Mouse (Mus musculus): ENCODE measurements around the gene Pbx3. TPM values are rescaled to one million over a fixed set of nuclear protein-coding genes. Genes with fewer than 3 reads are reported as not detected.
A peak's percentile ranks its signal among the peaks of the same experiment; 100 is the strongest.

Pbx3 gene
- polyA plus RNA-seq, 1 experiment from 2014 or later, result 21.4 TPM

- H3K4me1 ChIP-seq, result peaks cover 27% of the 10 kb centered on the region
- H3K27me3 ChIP-seq, result no peaks in the 10 kb centered on the region
- H3K9ac ChIP-seq, result no peak overlapping the region
- WGBS, result 36% methylated on average over 3 of the region's 3 CpGs
- no peaks in the 10 kb centered on the region for H3K36me3 ChIP-seq
- no peak overlapping the region for H3K4me3 ChIP-seq
- no peak overlapping the region for H3K27ac ChIP-seq
- H3K9me3 ChIP-seq, result no peaks in the 10 kb centered on the region
- ATAC-seq (ENCODE audit: insufficient number of reproducible peaks, insufficient read depth, low FRiP score, low TSS enrichment, low read depth), result no peak
- H3K4me2 ChIP-seq, result no peak overlapping the region
Observed at GRCm38 (mm10) chr2:34252286-34252685, 120.7 kb downstream of the Pbx3 start.

GRCm38 (mm10) chr2:34249961-34250658 lies 122.8 kb downstream of the Pbx3 start:
- 3% methylated on average over 18 of the region's 18 CpGs for WGBS

GRCm38 (mm10) chr2:34249141-34249960 lies 123.6 kb downstream of the Pbx3 start:
- peaks cover 27% of the 10 kb centered on the region for H3K4me1 ChIP-seq
- WGBS, result 1% methylated on average over 15 of the region's 15 CpGs
- no peaks in the 10 kb centered on the region for H3K27me3 ChIP-seq
- H3K9ac ChIP-seq, result peak overlapping the region; percentile 77
- H3K36me3 ChIP-seq, result no peaks in the 10 kb centered on the region
- peak overlapping the region; percentile 66 for H3K27ac ChIP-seq
- peak overlapping the region; percentile 55 for H3K4me3 ChIP-seq
- H3K4me2 ChIP-seq, result peak overlapping the region; percentile 81
- ATAC-seq (ENCODE audit: insufficient number of reproducible peaks, insufficient read depth, low FRiP score, low TSS enrichment, low read depth), result peak; percentile 32; the same call in 1 of the 2 replicates
- no peaks in the 10 kb centered on the region for H3K9me3 ChIP-seq

More at GRCm38 (mm10) chr2:34249961-34250658, 122.8 kb downstream of the Pbx3 start:
- Histone ChIP-seq H3K27me3 (no peaks in the 10 kb centered on the region), H3K4me3 (peak overlapping the region; percentile 55), H3K4me2 (peak overlapping the region; percentile 81), H3K36me3 (no peaks in the 10 kb centered on the region), H3K4me1 (peaks cover 27% of the 10 kb centered on the region), H3K27ac (peak overlapping the region; percentile 66), H3K9me3 (no peaks in the 10 kb centered on the region), H3K9ac (peak overlapping the region; percentile 77)
- ATAC-seq (ENCODE audit: insufficient number of reproducible peaks, insufficient read depth, low FRiP score, low TSS enrichment, low read depth), result 0 out of 2 replicates have a peak, but pooled peaks have one; percentile 37

- no peak for ATAC-seq (ENCODE audit: insufficient number of reproducible peaks, insufficient read depth, low FRiP score, low TSS enrichment, low read depth)
- H3K9ac ChIP-seq, result no peak overlapping the region
- H3K4me1 ChIP-seq, result no peaks in the 10 kb centered on the region
- H3K27ac ChIP-seq, result no peak overlapping the region
- H3K36me3 ChIP-seq, result no peaks in the 10 kb centered on the region
- no peaks in the 10 kb centered on the region for H3K9me3 ChIP-seq
- no peaks in the 10 kb centered on the region for H3K27me3 ChIP-seq
- H3K4me3 ChIP-seq, result no peak overlapping the region
- no peak overlapping the region for H3K4me2 ChIP-seq
Observed at GRCm38 (mm10) chr2:34240885-34241284, 132.1 kb downstream of the Pbx3 start.

DNA sequence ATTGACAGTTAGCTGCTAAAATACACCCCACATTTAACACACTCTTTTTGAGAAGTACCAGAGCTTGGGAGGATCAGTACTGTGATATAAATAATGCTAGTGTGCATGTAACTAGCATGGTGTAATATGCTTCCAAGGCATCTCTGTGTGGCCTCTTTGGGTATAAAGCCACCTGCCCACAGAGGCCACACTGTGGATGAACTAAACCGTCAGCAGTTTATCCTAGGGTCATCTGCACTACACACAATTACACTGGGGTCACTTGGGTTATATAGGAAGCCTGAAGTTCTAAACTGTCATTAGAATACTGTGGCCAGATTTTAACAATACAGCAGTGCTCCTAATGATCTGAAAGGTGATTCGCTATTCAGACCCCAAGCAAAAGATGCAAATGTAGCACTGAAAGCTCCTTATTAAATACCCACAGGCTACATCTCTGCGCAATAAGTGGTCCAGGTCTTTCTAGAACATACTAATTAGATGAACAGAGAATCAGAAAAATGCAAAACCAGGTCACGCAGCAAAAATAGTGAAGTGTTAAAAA lies 133.6 kb downstream of the Pbx3 start:
- no peaks in the 10 kb centered on the region for H3K36me3 ChIP-seq
- H3K4me3 ChIP-seq, result no peak overlapping the region
- H3K27me3 ChIP-seq, result no peaks in the 10 kb centered on the region
- no peaks in the 10 kb centered on the region for H3K9me3 ChIP-seq
- H3K27ac ChIP-seq, result no peak overlapping the region
- H3K4me1 ChIP-seq, result no peaks in the 10 kb centered on the region
- no peak overlapping the region for H3K4me2 ChIP-seq
- 66% methylated on average over 4 of the region's 4 CpGs for WGBS
- no peak for ATAC-seq (ENCODE audit: insufficient number of reproducible peaks, insufficient read depth, low FRiP score, low TSS enrichment, low read depth)
- H3K9ac ChIP-seq, result no peak overlapping the region

DNA sequence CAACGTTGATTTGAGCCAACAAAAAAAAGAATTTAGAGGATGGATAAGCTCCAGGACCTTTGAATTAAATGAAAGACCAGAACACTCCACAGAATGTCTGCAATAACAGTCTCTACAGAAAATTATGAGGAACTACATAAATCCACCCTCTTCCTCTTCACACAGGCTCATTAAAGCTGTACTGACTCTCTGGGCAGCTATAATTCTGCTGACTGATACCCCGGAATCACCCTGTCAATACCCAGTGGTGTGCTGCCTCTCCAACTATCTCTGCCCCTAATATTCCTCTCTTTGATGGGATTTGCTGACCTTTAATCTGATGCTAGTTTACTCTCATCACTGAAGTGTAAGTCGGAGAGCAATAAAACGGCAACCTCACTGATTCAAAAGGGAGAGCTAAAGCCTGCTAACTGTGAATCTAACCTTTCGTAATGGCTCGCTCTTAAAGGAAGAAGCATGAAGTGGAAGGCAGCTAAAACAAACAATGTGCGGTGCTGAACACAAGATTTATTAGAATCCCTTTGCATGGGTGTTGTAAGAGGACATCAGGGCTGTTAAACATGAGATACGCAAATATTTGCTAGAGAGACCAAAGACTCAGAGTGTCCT lies 137.4 kb downstream of the Pbx3 start:
- ATAC-seq (ENCODE audit: insufficient number of reproducible peaks, insufficient read depth, low FRiP score, low TSS enrichment, low read depth), result no peak
- 0 out of 2 replicates have a peak, but pooled peaks cover 2% of the 10 kb centered on the region for H3K4me1 ChIP-seq
- 60% methylated on average over 8 of the region's 8 CpGs for WGBS

DNA sequence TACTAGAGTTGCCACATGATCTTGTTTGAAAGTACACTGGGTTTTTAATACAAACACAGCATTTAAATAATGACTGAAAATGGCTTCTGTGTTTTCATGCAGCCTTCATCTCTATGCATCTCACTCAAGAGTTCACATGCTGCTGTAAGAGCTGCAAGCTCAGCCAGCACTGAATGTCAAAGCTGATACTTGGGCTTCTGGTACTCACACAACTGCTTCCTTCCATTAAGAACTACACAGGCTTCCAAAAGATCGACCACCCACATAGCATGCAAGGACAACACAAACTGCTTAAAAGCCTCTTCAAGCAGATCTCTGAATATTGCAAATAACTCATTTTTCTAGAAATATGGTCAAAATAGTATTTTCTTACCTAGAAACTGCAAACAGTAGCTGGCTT lies 138.7 kb downstream of the Pbx3 start:
- H3K9me3 ChIP-seq, result no peaks in the 10 kb centered on the region
- no peak overlapping the region for H3K27ac ChIP-seq
- H3K36me3 ChIP-seq, result no peaks in the 10 kb centered on the region
- no peak overlapping the region for H3K9ac ChIP-seq
- no peak overlapping the region for H3K4me2 ChIP-seq
- no peak overlapping the region for H3K4me3 ChIP-seq
- 55% methylated on average over 1 of the region's 1 CpGs for WGBS
- no peak for ATAC-seq (ENCODE audit: insufficient number of reproducible peaks, insufficient read depth, low FRiP score, low TSS enrichment, low read depth)
- H3K4me1 ChIP-seq, result peaks cover 3% of the 10 kb centered on the region; the same call in 1 of the 2 replicates
- no peaks in the 10 kb centered on the region for H3K27me3 ChIP-seq

More for the DNA sequence above, 137.4 kb downstream of the Pbx3 start:
- Histone ChIP-seq H3K36me3 (no peaks in the 10 kb centered on the region), H3K9ac (no peak overlapping the region), H3K27ac (no peak overlapping the region), H3K4me3 (no peak overlapping the region), H3K27me3 (no peaks in the 10 kb centered on the region), H3K4me2 (no peak overlapping the region), H3K9me3 (no peaks in the 10 kb centered on the region)

DNA sequence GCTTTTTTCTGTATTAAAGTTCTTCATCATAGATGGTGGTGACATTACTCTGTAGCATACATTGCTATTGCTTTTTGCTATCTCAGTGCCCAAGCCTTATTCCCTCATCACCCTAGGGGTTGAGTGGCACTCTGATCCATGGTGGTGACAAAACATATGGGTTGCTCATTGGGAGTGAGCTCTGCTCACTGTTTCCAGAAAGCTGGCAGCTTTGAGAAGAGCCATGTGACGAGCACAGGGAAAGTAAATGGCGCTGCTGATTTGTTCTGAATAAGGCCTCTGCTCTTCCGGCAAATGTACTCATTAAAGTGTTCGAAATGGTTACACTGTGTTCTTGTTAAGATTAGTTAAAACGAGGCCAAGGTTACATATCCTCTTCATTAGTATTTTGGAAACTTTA lies 139.7 kb downstream of the Pbx3 start:
- Histone ChIP-seq H3K27me3 (no peaks in the 10 kb centered on the region), H3K4me1 (peaks cover 3% of the 10 kb centered on the region; the same call in 1 of the 2 replicates), H3K4me3 (no peak overlapping the region), H3K4me2 (no peak overlapping the region), H3K9me3 (no peaks in the 10 kb centered on the region), H3K9ac (no peak overlapping the region), H3K36me3 (no peaks in the 10 kb centered on the region), H3K27ac (no peak overlapping the region)
- WGBS, result 78% methylated on average over 5 of the region's 5 CpGs
- no peak for ATAC-seq (ENCODE audit: insufficient number of reproducible peaks, insufficient read depth, low FRiP score, low TSS enrichment, low read depth)

DNA sequence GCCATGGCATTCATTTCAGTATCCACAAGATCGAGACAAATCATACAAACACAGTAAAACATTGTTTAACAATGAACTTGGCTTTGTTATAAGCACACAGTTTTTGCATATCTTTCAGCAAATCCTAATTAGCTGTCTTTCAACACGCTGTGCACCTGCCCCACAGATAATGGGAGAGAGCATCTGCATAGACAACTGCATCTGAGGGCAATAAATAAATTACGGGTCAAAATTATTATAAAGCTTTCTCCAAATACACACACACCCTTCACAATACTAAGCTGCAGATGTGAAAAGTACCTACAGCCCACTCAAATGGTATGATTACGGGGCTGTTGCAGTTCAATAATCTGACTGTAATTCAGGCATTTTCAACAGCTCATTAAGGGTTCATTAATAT lies 145.3 kb downstream of the Pbx3 start:
- Histone ChIP-seq H3K27me3 (no peaks in the 10 kb centered on the region), H3K9me3 (no peaks in the 10 kb centered on the region), H3K4me1 (peaks cover 3% of the 10 kb centered on the region; the same call in 1 of the 2 replicates), H3K27ac (no peak overlapping the region), H3K9ac (no peak overlapping the region), H3K4me3 (no peak overlapping the region), H3K36me3 (0 out of 2 replicates have a peak, but pooled peaks cover 4% of the 10 kb centered on the region), H3K4me2 (no peak overlapping the region)
- no peak for ATAC-seq (ENCODE audit: insufficient number of reproducible peaks, insufficient read depth, low FRiP score, low TSS enrichment, low read depth)
- WGBS, result 83% methylated on average over 4 of the region's 4 CpGs

DNA sequence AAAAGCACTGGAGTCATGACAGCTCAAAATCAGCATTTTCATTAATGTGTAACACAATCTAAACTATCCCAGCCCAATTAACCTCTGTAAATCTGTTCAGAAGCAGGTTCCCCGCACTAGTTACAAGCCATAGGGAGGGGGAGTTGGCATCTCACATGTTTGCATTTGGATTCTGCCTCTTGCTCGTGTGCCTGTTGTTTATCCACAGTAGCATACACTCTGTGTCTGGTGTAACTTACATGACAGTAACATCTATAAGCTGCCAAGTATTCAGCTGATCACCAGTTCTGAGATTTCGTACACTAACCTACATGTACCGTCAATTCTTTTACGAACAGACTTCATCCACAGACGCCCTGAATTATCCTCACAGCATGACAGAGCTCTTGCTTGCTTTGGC lies 147.5 kb downstream of the Pbx3 start:
- no peak overlapping the region for H3K4me3 ChIP-seq
- no peak overlapping the region for H3K9ac ChIP-seq
- H3K4me1 ChIP-seq, result no peaks in the 10 kb centered on the region; the same call in 1 of the 2 replicates
- no peak for ATAC-seq (ENCODE audit: insufficient number of reproducible peaks, insufficient read depth, low FRiP score, low TSS enrichment, low read depth)
- 0 out of 2 replicates have a peak, but pooled peaks cover 4% of the 10 kb centered on the region for H3K36me3 ChIP-seq
- H3K27ac ChIP-seq, result no peak overlapping the region
- no peaks in the 10 kb centered on the region for H3K27me3 ChIP-seq
- H3K4me2 ChIP-seq, result no peak overlapping the region
- WGBS, result 43% methylated on average over 6 of the region's 6 CpGs
- H3K9me3 ChIP-seq, result no peaks in the 10 kb centered on the region

GRCm38 (mm10) chr2:34221477-34221876 lies 151.5 kb downstream of the Pbx3 start:
- no peaks in the 10 kb centered on the region for H3K9me3 ChIP-seq
- no peak overlapping the region for H3K27ac ChIP-seq
- no peak overlapping the region for H3K4me3 ChIP-seq
- 0 out of 2 replicates have a peak, but pooled peaks cover 4% of the 10 kb centered on the region for H3K36me3 ChIP-seq
- H3K27me3 ChIP-seq, result no peaks in the 10 kb centered on the region
- WGBS, result 78% methylated on average over 3 of the region's 3 CpGs
- H3K4me2 ChIP-seq, result no peak overlapping the region
- H3K4me1 ChIP-seq, result no peaks in the 10 kb centered on the region
- no peak for ATAC-seq (ENCODE audit: insufficient number of reproducible peaks, insufficient read depth, low FRiP score, low TSS enrichment, low read depth)
- H3K9ac ChIP-seq, result no peak overlapping the region
